Mouse (Mus musculus) thymus, adult 2 months (tissue): Measurements from ENCODE around the gene Bex4. TPM values are rescaled to one million over a fixed set of nuclear protein-coding genes. Genes with fewer than 3 reads are reported as not detected.
"Not testable (repeated sequence)": the region's sequence is repeated elsewhere in the genome, so short reads cannot be mapped to it uniquely, and the experiment has no call there.

Source experiments
- DNase-seq: peaks from one replicate; pipeline ENCODE4 v3.0.0; 2021
- H3K27ac ChIP-seq: fragments of 200-500 bp; 2 replicates; pipeline ENCODE4 v1.5.1; 2012; ENCODE audit warnings: low read length, control low read depth; ENCODE audit not compliant: control insufficient read depth, insufficient read depth
- H3K27me3 ChIP-seq: fragments of 200-500 bp; 2 replicates; pipeline ENCODE4 v1.6.1; 2012; ENCODE audit warnings: mild to moderate bottlenecking, low read length, moderate library complexity, mixed read lengths; ENCODE audit not compliant: control insufficient read depth, insufficient read depth
- H3K36me3 ChIP-seq: fragments of 200-500 bp; 2 replicates; pipeline ENCODE4 v1.6.1; 2012; ENCODE audit warnings: mild to moderate bottlenecking, low read length, moderate library complexity; ENCODE audit not compliant: control insufficient read depth, insufficient read depth
- H3K4me1 ChIP-seq: fragments of 200-500 bp; replicated peaks from 2 replicates; pipeline ENCODE4 v1.6.1; 2012; ENCODE audit warnings: low read length; ENCODE audit not compliant: control insufficient read depth, insufficient read depth
- H3K4me3 ChIP-seq: fragments of 200-500 bp; 2 replicates; pipeline ENCODE4 v1.5.1; 2012; ENCODE audit warnings: mild to moderate bottlenecking, low read length, control low read depth, moderate library complexity; ENCODE audit not compliant: control insufficient read depth, insufficient read depth
- CTCF ChIP-seq: fragments of 200-500 bp; IDR thresholded peaks from 2 replicates; pipeline ENCODE4 v1.5.1; 2012; ENCODE audit warnings: mild to moderate bottlenecking, control low read depth, low read length, moderate library complexity, borderline replicate concordance; ENCODE audit not compliant: control insufficient read depth, poor library complexity, insufficient read depth; ENCODE audit errors: extremely low read depth
- POLR2A ChIP-seq: fragments of 200-500 bp; IDR thresholded peaks from 2 replicates; pipeline ENCODE4 v1.6.1; 2012; ENCODE audit warnings: mild to moderate bottlenecking, low read length, control low read depth, moderate library complexity; ENCODE audit not compliant: control insufficient read depth, poor library complexity, insufficient read depth; ENCODE audit errors: extremely low read depth
- WGBS: fragments of 180-500 bp; shearing (Covaris S2); methylation state at CpG from one replicate; pipeline ENCODE4 v1.1.7; 2018; 5-methylcytosine and 5-hydroxymethylcytosine counted together
- polyA plus RNA-seq: library from polyadenylated mRNA; depleted of rRNA; stranded (reverse); fragments of >200 nt; gene quantifications from 2 replicates; pipeline ENCODE4 v1.2.3, GENCODE M21; 2012

Gene Bex4
- polyA plus RNA-seq, 1 experiment: not detected

GRCm38 (mm10) chrX:136115015-136115414 is 23.8 kb upstream of the Bex4 start:
- TF ChIP-seq POLR2A: no peak
- no peak for TF ChIP-seq CTCF
- Histone ChIP-seq H3K4me3 (no peak overlapping the region), H3K4me1 (no peaks in the 10 kb centered on the region), H3K27ac (no peak overlapping the region), H3K36me3 (no peaks in the 10 kb centered on the region), H3K27me3 (no peaks in the 10 kb centered on the region)
- WGBS: 6% methylated on average over 4 of the region's 4 CpGs
- no peak for DNase-seq

- H3K4me1 ChIP-seq: no peaks in the 10 kb centered on the region
- H3K36me3 ChIP-seq: no peaks in the 10 kb centered on the region
- no peak overlapping the region for H3K4me3 ChIP-seq
- WGBS: 8% methylated on average over 23 of the region's 23 CpGs
- no peak overlapping the region for H3K27ac ChIP-seq
- no peak for DNase-seq
- H3K27me3 ChIP-seq: no peaks in the 10 kb centered on the region
- TF ChIP-seq CTCF (no peak), POLR2A (no peak)
Observed at GRCm38 (mm10) chrX:136115419-136115961, 23.3 kb upstream of the Bex4 start.

- no peak for TF ChIP-seq CTCF
- no peak for TF ChIP-seq POLR2A
- H3K4me1 ChIP-seq: no peaks in the 10 kb centered on the region
- WGBS: 32% methylated on average over 8 of the region's 8 CpGs
Observed at GRCm38 (mm10) chrX:136127038-136127743, 11.6 kb upstream of the Bex4 start.

GRCm38 (mm10) chrX:136127744-136128064 is 11.1 kb upstream of the Bex4 start:
- no peak for TF ChIP-seq CTCF
- TF ChIP-seq POLR2A: no peak
- no peak overlapping the region for H3K4me3 ChIP-seq
- H3K4me1 ChIP-seq: no peaks in the 10 kb centered on the region
- H3K27me3 ChIP-seq: no peaks in the 10 kb centered on the region
- 0% methylated on average over 5 of the region's 5 CpGs for WGBS
- H3K36me3 ChIP-seq: no peaks in the 10 kb centered on the region
- H3K27ac ChIP-seq: no peak overlapping the region
- DNase-seq: peak; percentile 34

More at GRCm38 (mm10) chrX:136127038-136127743, 11.6 kb upstream of the Bex4 start:
- Histone ChIP-seq H3K4me3 (no peak overlapping the region), H3K36me3 (no peaks in the 10 kb centered on the region), H3K27me3 (no peaks in the 10 kb centered on the region), H3K27ac (no peak overlapping the region)
- DNase-seq: no peak

DNA sequence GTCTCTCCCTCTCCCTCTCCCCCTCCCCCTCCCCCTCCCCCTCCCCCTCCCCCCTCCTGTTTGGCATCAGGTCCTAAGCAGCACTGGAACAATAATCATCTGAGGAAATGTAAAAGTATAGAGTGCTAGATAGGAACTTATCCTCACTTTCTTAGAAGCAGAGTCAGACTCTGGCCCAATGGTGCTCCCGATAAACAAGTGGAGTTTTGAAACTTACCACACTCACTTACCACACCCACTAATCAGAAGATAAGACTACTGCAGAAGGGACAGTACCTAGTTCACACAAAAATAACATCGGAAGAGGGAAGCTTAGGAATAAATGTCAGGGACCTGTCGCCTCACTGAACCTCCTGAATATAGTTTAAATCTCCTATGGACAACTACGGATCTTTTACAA is 3.2 kb upstream of the Bex4 start:
- WGBS: 90% methylated on average over 4 of the region's 4 CpGs

DNA sequence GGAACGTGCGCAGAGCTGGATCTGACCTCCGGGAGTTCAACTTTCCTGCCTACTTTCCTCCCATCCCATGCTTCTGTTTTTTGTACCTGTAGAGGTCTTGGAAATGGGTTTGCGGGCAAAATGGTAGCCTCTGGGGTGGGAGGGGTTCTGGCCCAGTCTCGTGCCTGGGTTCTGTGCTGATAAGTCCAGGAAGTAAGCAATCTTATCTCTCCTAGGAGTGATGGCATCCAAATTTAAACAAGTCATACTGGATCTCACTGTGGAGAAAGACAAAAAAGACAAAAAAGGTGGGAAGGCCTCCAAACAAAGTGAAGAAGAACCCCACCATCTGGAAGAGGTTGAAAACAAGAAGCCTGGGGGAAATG is 826 bp downstream of the Bex4 start:
- not testable (repeated sequence) for H3K27ac ChIP-seq, DNase-seq, H3K27me3 ChIP-seq, H3K36me3 ChIP-seq, H3K4me3 ChIP-seq, H3K4me1 ChIP-seq
- WGBS: 54% methylated on average over 5 of the region's 5 CpGs

More for the DNA sequence above, 3.2 kb upstream of the Bex4 start:
- TF ChIP-seq CTCF: no peak
- TF ChIP-seq POLR2A: no peak
- no peaks in the 10 kb centered on the region for H3K4me1 ChIP-seq
- H3K27ac ChIP-seq: no peak overlapping the region
- H3K4me3 ChIP-seq: no peak overlapping the region
- DNase-seq: no peak
- H3K36me3 ChIP-seq: no peaks in the 10 kb centered on the region
- no peaks in the 10 kb centered on the region; the same call in 1 of the 2 replicates for H3K27me3 ChIP-seq

DNA sequence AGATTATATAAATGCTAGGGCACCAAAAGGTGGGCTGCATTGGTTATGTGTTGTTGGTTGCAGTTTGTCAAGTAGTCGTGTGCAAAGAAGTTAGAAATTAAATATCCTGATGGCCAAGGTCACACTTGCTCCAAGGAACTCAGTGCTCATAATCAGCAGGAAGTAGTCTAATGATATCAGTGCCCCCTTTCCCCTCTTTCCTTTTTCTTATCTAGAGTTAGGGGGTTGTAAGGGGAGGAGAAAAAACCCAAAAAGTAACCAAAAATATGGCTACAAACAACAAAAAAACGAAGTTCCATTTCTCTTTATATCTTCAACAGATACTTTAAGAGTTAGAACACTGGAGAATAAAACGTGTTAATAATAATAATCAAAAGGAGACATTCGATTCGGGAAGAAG is 2.6 kb downstream of the Bex4 start:
- H3K27me3 ChIP-seq: no peaks in the 10 kb centered on the region; the same call in 1 of the 2 replicates
- 85% methylated on average over 5 of the region's 5 CpGs for WGBS
- no peak for TF ChIP-seq POLR2A
- no peak for DNase-seq
- no peaks in the 10 kb centered on the region for H3K4me1 ChIP-seq
- no peak overlapping the region for H3K4me3 ChIP-seq
- H3K36me3 ChIP-seq: no peaks in the 10 kb centered on the region
- H3K27ac ChIP-seq: no peak overlapping the region
